Mouse (Mus musculus) splenic B cell, adult 2 months (primary cell): ENCODE data around the gene Rpf1.

Experiments used
- DNase-seq: peaks from one replicate; pipeline ENCODE4 v3.0.0-alpha.2; 2011; ENCODE audit warnings: low read depth, low spot score
- H3K27me3 ChIP-seq: 2 replicates; pipeline ENCODE4 v1.6.1; 2012; ENCODE audit warnings: mild to moderate bottlenecking, low read length, moderate library complexity, mixed read lengths; ENCODE audit not compliant: control insufficient read depth, poor library complexity, insufficient read depth, severe bottlenecking
- H3K36me3 ChIP-seq: 2 replicates; pipeline ENCODE4 v1.6.1; 2012; ENCODE audit warnings: mild to moderate bottlenecking, low read length, moderate library complexity, mixed read lengths; ENCODE audit not compliant: control insufficient read depth, poor library complexity, insufficient read depth, severe bottlenecking

The Rpf1 gene

DNA sequence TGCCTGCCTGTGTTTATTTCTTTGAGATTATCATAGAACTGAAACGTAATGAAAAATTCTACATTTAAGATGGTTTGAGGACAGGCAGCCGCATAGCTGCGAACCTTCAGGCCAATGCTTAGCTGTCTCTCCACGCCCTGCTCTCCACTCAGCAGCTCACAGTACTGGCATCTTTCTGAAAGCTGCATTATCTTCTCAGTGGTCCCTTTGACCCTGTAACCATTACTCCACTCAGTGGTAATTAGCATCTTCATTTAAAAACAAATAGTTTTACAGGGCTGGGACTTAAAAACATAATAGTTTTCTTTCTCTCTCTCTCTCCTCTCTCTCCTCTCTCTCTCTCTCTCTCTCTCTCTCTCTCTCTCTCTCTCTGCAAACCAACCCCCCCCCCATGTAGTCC, 48.6 kb downstream of the Rpf1 start:
- no peaks in the 10 kb centered on the region for H3K27me3 ChIP-seq
- no peak for DNase-seq
- H3K36me3 ChIP-seq = no peaks in the 10 kb centered on the region

DNA sequence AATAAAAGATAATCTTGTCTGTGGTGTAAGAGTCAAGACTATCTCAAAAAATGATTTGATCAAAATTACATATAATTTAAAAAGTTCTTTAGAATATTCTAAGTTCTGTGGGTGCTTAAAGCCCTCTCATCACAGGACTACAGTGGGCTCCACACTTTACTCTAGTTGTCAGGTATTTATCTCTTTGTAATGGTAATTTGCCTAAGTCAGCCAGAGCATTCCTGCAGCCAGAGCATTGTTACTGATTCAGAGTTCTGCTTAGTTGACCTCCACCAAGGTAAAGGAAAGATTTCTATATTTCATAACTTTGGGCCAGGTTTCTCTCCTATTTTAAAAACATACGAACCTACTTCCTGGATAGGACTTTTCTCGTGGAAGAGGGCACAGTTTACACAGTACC, 52.0 kb downstream of the Rpf1 start:
- no peaks in the 10 kb centered on the region for H3K27me3 ChIP-seq
- no peak for DNase-seq
- H3K36me3 ChIP-seq = no peaks in the 10 kb centered on the region

DNA sequence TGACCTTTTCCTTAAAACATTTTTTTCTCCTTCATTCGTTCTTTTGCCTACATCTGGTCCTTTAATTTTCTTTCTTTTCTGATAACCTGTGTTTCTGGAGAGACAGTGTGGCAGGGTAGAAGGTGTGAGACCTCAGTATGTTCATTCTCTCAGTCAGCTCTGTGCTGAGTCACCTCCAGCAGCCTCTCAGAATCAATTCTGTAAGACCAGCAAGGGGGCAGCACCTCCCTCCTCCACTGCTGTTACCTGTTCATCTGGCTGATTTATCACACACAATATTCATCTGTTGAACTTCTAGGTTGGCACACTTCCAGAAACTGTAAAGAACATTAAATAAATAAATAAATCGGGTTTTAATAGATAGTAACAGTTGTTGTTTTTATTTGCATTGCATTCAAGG, 58.3 kb downstream of the Rpf1 start:
- no peak for DNase-seq
- H3K27me3 ChIP-seq = no peaks in the 10 kb centered on the region
- H3K36me3 ChIP-seq = no peaks in the 10 kb centered on the region
